ENCODE assay signal across 8 mouse cellular contexts in the genomic region with DNA sequence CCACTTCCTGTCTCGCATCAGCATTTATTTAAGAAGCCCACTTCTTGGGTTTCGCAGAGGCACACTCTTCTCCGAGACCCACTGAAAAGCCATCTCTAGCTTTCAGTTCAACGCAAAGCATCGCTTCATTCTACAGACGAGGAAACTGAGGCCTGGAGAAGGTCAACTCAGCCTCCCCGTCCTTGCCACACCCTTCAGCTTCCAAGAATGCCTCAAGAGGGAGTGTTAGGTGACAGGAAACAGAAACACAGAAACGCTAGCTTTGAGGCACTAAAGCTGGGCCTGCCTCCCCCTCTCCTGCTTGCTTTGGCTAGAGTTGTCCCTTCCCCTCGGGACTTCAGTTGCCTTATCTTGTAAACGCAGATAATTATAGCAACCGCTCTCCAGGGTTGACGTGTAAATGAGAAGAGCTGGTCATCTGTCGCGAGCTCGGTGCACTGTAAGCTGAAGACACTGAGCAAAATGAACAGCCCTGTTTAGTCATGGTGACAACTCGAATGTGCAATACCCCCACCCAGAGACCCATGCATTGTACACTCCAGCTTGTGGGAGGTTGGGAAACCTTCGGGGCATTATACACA. TPM values are rescaled to one million over a fixed set of nuclear protein-coding genes. Genes with fewer than 3 reads are reported as not detected.
DNase-seq lines count a peak whose midpoint lies in the region; ATAC-seq and TF ChIP-seq lines count a peak whose summit lies in the region.

No protein-coding gene starts in this region.

- DNase-seq in adrenal gland, postnatal 10 days = peak; percentile 47
- DNase-seq in adrenal gland, adult 18-20 months (ENCODE audit: low spot score in 2 of 2) = no peak
- peak; percentile 44 for DNase-seq in c-Kit-positive CD71-negative TER-119-negative erythroid progenitor cells, embryonic 14.5 days (ENCODE audit: low read depth)
- DNase-seq in heart, postnatal 4 days = peak; percentile 77
- DNase-seq in lung, postnatal 0 days (ENCODE audit: low spot score) = peak; percentile 93
- no peak for DNase-seq in urinary bladder, postnatal 10 days (ENCODE audit: low spot score)
- no peak for DNase-seq in retina, embryonic 14.5 days (ENCODE audit: low spot score)
- no peak for DNase-seq in frontal cortex, postnatal 36 days (ENCODE audit: low spot score in 2 of 2)

- ATAC-seq in lung, postnatal 0 days = peak; percentile 70

- no peaks in the 10 kb centered on the region for H3K36me3 ChIP-seq in lung, postnatal 0 days (ENCODE audit: insufficient read depth, low read length)

- H3K4me3 ChIP-seq in lung, postnatal 0 days (ENCODE audit: low read depth, low read length) = no peak overlapping the region

- WGBS in lung, postnatal 0 days = 27% methylated on average over 17 of the region's 17 CpGs

- H3K4me2 ChIP-seq in lung, postnatal 0 days (replicated peaks; ENCODE audit: low read depth, low read length) = peak overlapping the region; percentile 30

- peaks cover 17% of the 10 kb centered on the region for H3K4me1 ChIP-seq in lung, postnatal 0 days (ENCODE audit: insufficient read depth, low read depth, low read length)

- no peak for TF ChIP-seq EP300 in lung, postnatal 0 days (IDR thresholded peaks at IDR 0.05)

- H3K27me3 ChIP-seq in lung, postnatal 0 days (replicated peaks; ENCODE audit: insufficient read depth, low read length) = no peaks in the 10 kb centered on the region

- H3K9ac ChIP-seq in lung, postnatal 0 days (replicated peaks; ENCODE audit: low read depth) = no peak overlapping the region

- H3K27ac ChIP-seq in lung, postnatal 0 days (ENCODE audit: low read length) = peak overlapping the region; percentile 92

- peak; percentile 8; the same call in 1 of the 2 replicates for TF ChIP-seq CTCF in lung, postnatal 0 days (IDR thresholded peaks at IDR 0.05)

- H3K9me3 ChIP-seq in lung, postnatal 0 days (ENCODE audit: low read length) = no peaks in the 10 kb centered on the region

RNA-seq across cellular contexts. Expression of gene Srrm1, which starts 39.9 kb away (rescaled TPM):
- total RNA-seq in adrenal gland, postnatal 10 days (2021) = 100 to 1,000 TPM; 104 to 137 TPM
- 100 to 1,000 TPM in 1 of 2 experiments, 10 to 100 TPM in 1; 99.3 to 114 TPM for total RNA-seq in adrenal gland, adult 18-20 months (2021)
- total RNA-seq in heart, postnatal 4 days (2021) = 100 to 1,000 TPM; 132 to 135 TPM
- polyA plus RNA-seq in lung, postnatal 0 days (2015; fragmentation: Nextera tagmentation; extraction: Ambion mirVana) = 108 and 116 TPM in 2 replicates

RNA-seq across cellular contexts. Expression of gene Clic4, which starts 40.6 kb away (rescaled TPM):
- total RNA-seq in adrenal gland, postnatal 10 days (2021) = 100 to 1,000 TPM; 109 to 128 TPM
- total RNA-seq in adrenal gland, adult 18-20 months (2021) = 100 to 1,000 TPM in 1 of 2 experiments, 10 to 100 TPM in 1; 74.4 to 136 TPM
- total RNA-seq in heart, postnatal 4 days (2021) = 100 to 1,000 TPM; 313 to 318 TPM
- polyA plus RNA-seq in lung, postnatal 0 days (2015; fragmentation: Nextera tagmentation; extraction: Ambion mirVana) = 205 and 211 TPM in 2 replicates

Comparison
In these comparisons a context has a peak if more than half of its experiments do, and no peak if none do; other contexts are left out.
1. DNase-seq: peak in adrenal gland, postnatal 10 days (single experiment), c-Kit-positive CD71-negative TER-119-negative erythroid progenitor cells, embryonic 14.5 days (single experiment), heart, postnatal 4 days (single experiment) and lung, postnatal 0 days (single experiment); none in adrenal gland, adult 18-20 months (0 of 2), urinary bladder, postnatal 10 days (single experiment), retina, embryonic 14.5 days (single experiment) and frontal cortex, postnatal 36 days (0 of 2).